Mouse (Mus musculus) heart, embryonic 16.5 days (tissue): ENCODE measurements around the gene Sst. TPM values are rescaled to one million over a fixed set of nuclear protein-coding genes. Genes with fewer than 3 reads are reported as not detected.

ENCODE experiments used
- ATAC-seq: fragments of 200-750 bp; cut with Nextera tagmentation; replicated peaks from 2 replicates; pipeline ENCODE4 v1.8.0; 2017; ENCODE audit warnings: moderate number of reproducible peaks; ENCODE audit not compliant: insufficient read depth, low FRiP score; ENCODE audit errors: extremely low read depth
- H3K27ac ChIP-seq: fragments of 300-500 bp; sonication (generic); 2 replicates; pipeline ENCODE4 v1.5.1; 2014; ENCODE audit warnings: mild to moderate bottlenecking, low read length, control low read depth, moderate library complexity
- H3K27me3 ChIP-seq: fragments of 300-500 bp; sonication (generic); 2 replicates; pipeline ENCODE4 v1.6.1; 2014; ENCODE audit warnings: low read length, mixed read lengths; ENCODE audit not compliant: control insufficient read depth, insufficient read depth
- H3K36me3 ChIP-seq: fragments of 300-500 bp; sonication (generic); 2 replicates; pipeline ENCODE4 v1.6.1; 2014; ENCODE audit not compliant: control insufficient read depth, insufficient read depth
- H3K4me1 ChIP-seq: fragments of 300-500 bp; sonication (generic); 2 replicates; pipeline ENCODE4 v1.6.1; 2014; ENCODE audit warnings: low read length, mixed read lengths; ENCODE audit not compliant: control insufficient read depth, insufficient read depth
- H3K4me2 ChIP-seq: fragments of 300-500 bp; sonication (generic); 2 replicates; pipeline ENCODE4 v1.6.1; 2014; ENCODE audit warnings: low read depth, mild to moderate bottlenecking, control low read depth, low read length
- H3K4me3 ChIP-seq: fragments of 300-500 bp; sonication (generic); 2 replicates; pipeline ENCODE4 v1.5.1; 2014; ENCODE audit warnings: mild to moderate bottlenecking, control low read depth, low read length
- H3K9ac ChIP-seq: fragments of 300-500 bp; sonication (generic); 2 replicates; pipeline ENCODE4 v1.6.1; 2014; ENCODE audit warnings: low read length, control low read depth
- H3K9me3 ChIP-seq: fragments of 300-500 bp; sonication (generic); replicated peaks from 2 replicates; pipeline ENCODE4 v1.6.1; 2016; ENCODE audit warnings: low read length; ENCODE audit not compliant: control insufficient read depth
- WGBS: fragments of 180-500 bp; shearing (Covaris S2); extraction: QIAGEN DNeasy Blood & Tissue Kit; methylation state at CpG from one replicate; pipeline ENCODE4 v1.1.7; 2014; 5-methylcytosine and 5-hydroxymethylcytosine counted together
- polyA plus RNA-seq: library from polyadenylated mRNA; unstranded; fragments of >200 nt; fragmentation: Nextera tagmentation; extraction: Ambion mirVana; gene quantifications from 2 replicates; pipeline ENCODE4 v1.2.1, GENCODE M21; 2015

Sst gene
- polyA plus RNA-seq, 1 experiment from 2014 or later, result not detected

- H3K4me1 ChIP-seq, result peaks cover 12% of the 10 kb centered on the region
- no peak for ATAC-seq
- H3K36me3 ChIP-seq, result no peaks in the 10 kb centered on the region
- H3K4me2 ChIP-seq, result peak overlapping the region; percentile 67
- H3K27ac ChIP-seq, result no peak overlapping the region
- H3K27me3 ChIP-seq, result peaks cover 9% of the 10 kb centered on the region
- no peaks in the 10 kb centered on the region for H3K9me3 ChIP-seq
- no peak overlapping the region for H3K9ac ChIP-seq
- 46% methylated on average over 5 of the region's 5 CpGs for WGBS
- peak overlapping the region; percentile 39 for H3K4me3 ChIP-seq
Measured at GRCm38 (mm10) chr16:23897486-23897885, 6.7 kb upstream of the Sst start.

GRCm38 (mm10) chr16:23895135-23895534 lies 4.4 kb upstream of the Sst start:
- Histone ChIP-seq H3K4me1 (peaks cover 12% of the 10 kb centered on the region), H3K27me3 (peaks cover 23% of the 10 kb centered on the region)

GRCm38 (mm10) chr16:23890151-23890550 lies 607 bp downstream of the Sst start:
- no peak overlapping the region for H3K4me2 ChIP-seq
- no peak for ATAC-seq
- no peak overlapping the region for H3K4me3 ChIP-seq
- H3K36me3 ChIP-seq, result no peaks in the 10 kb centered on the region
- H3K27ac ChIP-seq, result no peak overlapping the region
- H3K4me1 ChIP-seq, result no peaks in the 10 kb centered on the region
- 6% methylated on average over 9 of the region's 9 CpGs for WGBS
- no peak overlapping the region for H3K9ac ChIP-seq
- H3K9me3 ChIP-seq, result no peaks in the 10 kb centered on the region
- peaks cover 24% of the 10 kb centered on the region for H3K27me3 ChIP-seq

More at GRCm38 (mm10) chr16:23895135-23895534, 4.4 kb upstream of the Sst start:
- H3K4me2 ChIP-seq, result no peak overlapping the region
- 71% methylated on average over 3 of the region's 3 CpGs for WGBS
- no peaks in the 10 kb centered on the region for H3K36me3 ChIP-seq
- H3K9ac ChIP-seq, result no peak overlapping the region
- no peak overlapping the region for H3K27ac ChIP-seq
- no peak overlapping the region for H3K4me3 ChIP-seq
- no peak for ATAC-seq
- no peaks in the 10 kb centered on the region for H3K9me3 ChIP-seq

GRCm38 (mm10) chr16:23887910-23888579 lies 2.7 kb downstream of the Sst start:
- Histone ChIP-seq H3K36me3 (no peaks in the 10 kb centered on the region), H3K4me3 (no peak overlapping the region), H3K9ac (no peak overlapping the region), H3K4me2 (no peak overlapping the region), H3K27ac (no peak overlapping the region), H3K4me1 (no peaks in the 10 kb centered on the region), H3K27me3 (peaks cover 24% of the 10 kb centered on the region), H3K9me3 (no peaks in the 10 kb centered on the region)
- WGBS, result 69% methylated on average over 10 of the region's 10 CpGs
- no peak for ATAC-seq

GRCm38 (mm10) chr16:23885098-23885497 lies 5.7 kb downstream of the Sst start:
- WGBS, result 77% methylated on average over 12 of the region's 12 CpGs
- no peak for ATAC-seq
- Histone ChIP-seq H3K36me3 (no peaks in the 10 kb centered on the region), H3K9me3 (no peaks in the 10 kb centered on the region), H3K4me1 (no peaks in the 10 kb centered on the region), H3K27me3 (peaks cover 5% of the 10 kb centered on the region), H3K27ac (no peak overlapping the region), H3K9ac (no peak overlapping the region), H3K4me2 (no peak overlapping the region), H3K4me3 (no peak overlapping the region)

- Histone ChIP-seq H3K4me1 (no peaks in the 10 kb centered on the region), H3K27ac (no peak overlapping the region), H3K4me3 (no peak overlapping the region), H3K27me3 (no peaks in the 10 kb centered on the region), H3K9ac (no peak overlapping the region), H3K9me3 (no peaks in the 10 kb centered on the region), H3K36me3 (no peaks in the 10 kb centered on the region), H3K4me2 (no peak overlapping the region)
- WGBS, result 57% methylated on average over 1 of the region's 1 CpGs
- no peak for ATAC-seq
Measured at GRCm38 (mm10) chr16:23855242-23855641, 35.5 kb downstream of the Sst start.

GRCm38 (mm10) chr16:23849720-23850119 lies 41.0 kb downstream of the Sst start:
- Histone ChIP-seq H3K9me3 (no peaks in the 10 kb centered on the region), H3K4me1 (no peaks in the 10 kb centered on the region), H3K27ac (no peak overlapping the region), H3K4me3 (no peak overlapping the region), H3K36me3 (no peaks in the 10 kb centered on the region), H3K27me3 (no peaks in the 10 kb centered on the region), H3K9ac (no peak overlapping the region), H3K4me2 (no peak overlapping the region)
- ATAC-seq, result no peak

- no peak overlapping the region for H3K27ac ChIP-seq
- H3K27me3 ChIP-seq, result no peaks in the 10 kb centered on the region
- ATAC-seq, result no peak
- no peaks in the 10 kb centered on the region for H3K36me3 ChIP-seq
- H3K4me1 ChIP-seq, result no peaks in the 10 kb centered on the region
- H3K4me3 ChIP-seq, result no peak overlapping the region
- no peak overlapping the region for H3K9ac ChIP-seq
- no peaks in the 10 kb centered on the region for H3K9me3 ChIP-seq
- H3K4me2 ChIP-seq, result no peak overlapping the region
Measured at GRCm38 (mm10) chr16:23849176-23849575, 41.6 kb downstream of the Sst start.

GRCm38 (mm10) chr16:23844622-23845021 lies 46.1 kb downstream of the Sst start:
- no peaks in the 10 kb centered on the region for H3K4me1 ChIP-seq
- ATAC-seq, result no peak

More at GRCm38 (mm10) chr16:23844622-23845021, 46.1 kb downstream of the Sst start:
- 69% methylated on average over 7 of the region's 7 CpGs for WGBS
- no peak overlapping the region for H3K4me2 ChIP-seq
- H3K27me3 ChIP-seq, result no peaks in the 10 kb centered on the region
- no peak overlapping the region for H3K4me3 ChIP-seq
- no peak overlapping the region for H3K9ac ChIP-seq
- H3K9me3 ChIP-seq, result no peaks in the 10 kb centered on the region
- no peak overlapping the region for H3K27ac ChIP-seq
- H3K36me3 ChIP-seq, result no peaks in the 10 kb centered on the region
